Mouse (Mus musculus) cerebellum, postnatal 36 days (tissue): ENCODE data around the gene Ascl1.

Experiments
- DNase-seq, 2 experiments: peaks; one replicate each; pipeline ENCODE4 v3.0.0; 2021 to 2022; ENCODE audit warnings: mixed read lengths in 2 of 2

Gene Ascl1

DNA sequence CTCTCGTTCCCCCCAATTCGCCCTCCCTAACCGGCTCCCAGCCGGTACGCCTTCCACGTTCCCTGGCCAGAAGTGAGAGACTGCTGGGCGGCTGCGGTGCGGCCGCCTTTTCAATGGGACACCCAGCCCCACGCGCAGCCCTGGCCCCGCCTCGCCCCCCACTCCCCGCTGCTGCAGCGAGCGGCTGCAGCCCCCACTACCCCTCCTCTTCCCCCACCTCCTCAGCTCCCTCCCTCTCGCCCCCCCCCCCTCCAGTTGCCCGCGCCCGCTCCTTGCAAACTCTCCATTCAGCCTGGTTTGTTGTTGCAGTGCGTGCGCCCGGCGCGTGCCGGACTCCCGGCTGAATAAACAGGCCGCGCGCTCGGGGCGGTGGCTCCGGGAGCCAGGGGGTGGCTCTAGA, at the start of gene Ascl1:
TSS of gene Ascl1 (minus strand) at position 85 of the 400 bp plus-strand sequence.
- DNase-seq = no peak

DNA sequence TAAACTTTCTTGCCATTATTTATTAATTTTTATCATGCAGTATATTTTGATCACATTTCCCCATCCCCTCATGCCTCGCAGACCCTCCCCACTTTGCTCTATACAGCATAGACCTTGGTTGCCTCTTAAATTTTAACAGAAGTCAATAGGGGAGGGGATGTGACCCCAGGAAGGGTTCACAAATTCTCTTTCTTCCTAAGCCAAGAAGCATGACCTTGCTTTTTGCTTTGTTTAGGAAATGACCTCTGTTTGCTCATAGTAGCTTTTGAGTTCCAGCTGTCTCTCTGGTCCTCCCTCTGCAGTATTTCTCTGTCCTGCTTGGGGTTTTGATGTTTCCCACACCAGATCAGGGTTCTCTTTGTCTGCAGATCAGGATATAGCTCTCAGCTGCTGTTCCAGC, 40.7 kb upstream of the Ascl1 start:
- DNase-seq = no peak

DNA sequence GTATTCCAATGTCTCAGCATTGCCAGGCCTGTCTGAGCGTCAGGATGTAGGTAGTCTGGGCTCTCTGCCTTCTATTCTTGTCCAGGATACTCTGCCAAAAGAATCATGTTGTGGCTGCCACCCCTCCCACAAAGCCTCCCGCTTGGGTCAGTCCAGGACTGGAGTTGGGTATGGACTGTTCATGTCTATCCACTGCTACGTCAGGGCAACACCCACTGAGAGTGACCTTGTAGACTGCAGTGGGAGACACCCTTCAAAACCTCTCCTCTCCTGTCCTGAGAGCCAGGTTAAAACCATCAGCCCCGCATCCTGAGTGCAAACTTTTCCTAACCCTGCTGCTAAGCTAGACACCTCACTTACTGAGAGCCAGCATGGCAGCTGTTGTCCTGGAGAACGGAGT, 28.2 kb upstream of the Ascl1 start, which contains the start of gene Pah:
TSS of gene Pah (plus strand) at position 150 of the 400 bp plus-strand sequence.
- DNase-seq = no peak

DNA sequence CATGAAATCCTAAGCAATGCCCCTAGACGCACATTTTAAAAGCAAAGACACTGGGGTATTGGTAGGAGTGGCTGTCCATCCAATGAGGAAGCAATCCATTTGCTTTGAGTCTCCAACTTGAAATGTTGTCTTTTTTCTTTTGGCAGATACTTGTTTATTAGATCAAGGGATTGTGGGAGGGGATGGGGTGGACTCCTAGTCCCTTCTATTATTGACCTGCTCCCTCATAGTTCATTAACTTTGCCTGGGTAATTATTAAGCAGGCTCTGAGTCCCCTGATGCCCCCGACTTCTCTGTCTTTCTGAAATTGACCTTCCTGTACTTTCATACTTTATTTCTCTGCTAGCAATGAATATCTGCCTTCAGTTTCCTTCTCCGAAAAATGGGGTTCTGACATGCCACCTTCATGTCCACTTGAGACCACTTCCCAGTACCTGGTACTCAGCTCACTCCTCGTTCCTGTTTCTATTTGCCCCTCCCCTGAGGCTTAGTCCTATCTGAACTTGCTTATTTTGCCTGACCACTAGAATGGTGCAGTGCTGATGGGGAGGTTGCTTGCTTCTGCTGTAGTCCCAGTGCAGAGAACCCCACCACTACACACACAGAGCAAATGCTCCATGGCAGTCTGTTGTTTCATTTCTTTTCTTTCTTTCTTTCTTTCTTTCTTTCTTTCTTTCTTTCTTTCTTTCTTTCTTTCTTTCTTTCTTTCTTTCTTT, 27.1 kb upstream of the Ascl1 start:
- DNase-seq = no peak

DNA sequence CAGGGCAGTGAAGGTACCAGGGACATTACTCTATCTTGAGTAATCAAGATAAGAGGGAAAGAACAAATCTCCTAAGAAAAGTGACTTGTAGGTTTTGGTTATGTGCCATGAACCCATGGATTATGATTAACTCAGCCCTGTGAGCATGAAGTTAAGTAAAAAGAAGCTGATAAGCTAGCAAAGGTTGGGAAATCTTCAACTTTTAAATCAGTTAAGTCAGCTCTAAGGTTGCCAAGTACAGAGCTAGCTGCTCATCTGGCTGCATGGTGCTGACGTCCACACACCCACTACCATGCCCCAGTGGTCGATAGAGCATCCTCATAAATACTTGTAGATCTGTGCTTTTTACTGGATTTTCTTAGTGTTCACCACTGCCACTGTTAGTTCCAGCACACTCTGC, 25.1 kb upstream of the Ascl1 start:
- no peak for DNase-seq

DNA sequence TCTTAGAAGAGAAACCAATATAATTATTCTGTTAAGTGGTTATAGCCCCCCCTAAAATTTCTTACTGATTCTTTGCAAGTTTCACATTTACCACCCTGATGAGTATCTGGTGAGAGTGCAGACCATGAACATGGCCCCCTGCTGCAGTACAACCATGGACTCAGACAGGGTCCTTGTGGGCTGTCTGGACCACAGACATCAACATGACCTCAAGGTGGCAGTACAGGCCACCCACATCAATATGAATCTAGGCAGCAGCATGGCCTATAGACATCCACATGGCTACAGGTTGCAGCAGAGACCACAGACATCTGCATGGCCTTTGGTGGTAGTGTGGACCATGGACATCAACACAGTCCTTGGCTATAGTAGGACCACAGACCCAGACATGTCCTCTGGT, 19.6 kb upstream of the Ascl1 start:
- DNase-seq = no peak

DNA sequence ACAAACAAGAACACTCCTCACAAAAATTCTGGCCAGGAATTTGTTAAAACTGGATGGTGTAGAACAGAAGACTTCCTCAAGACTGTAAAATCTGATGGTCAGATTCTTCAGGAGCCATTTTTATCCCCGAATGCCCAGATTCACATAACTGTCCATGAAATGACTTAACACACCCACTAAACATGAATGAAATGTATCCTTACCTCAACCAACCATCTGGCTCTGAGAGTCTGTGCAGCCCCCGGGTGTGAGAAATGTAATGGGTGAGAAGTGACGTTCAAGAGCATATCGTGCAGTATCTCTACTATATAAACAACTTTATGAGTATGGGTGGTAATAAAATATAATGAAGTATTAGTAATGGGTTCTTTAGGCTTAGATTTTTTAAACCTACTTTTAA, 15.1 kb upstream of the Ascl1 start:
- no peak for DNase-seq

DNA sequence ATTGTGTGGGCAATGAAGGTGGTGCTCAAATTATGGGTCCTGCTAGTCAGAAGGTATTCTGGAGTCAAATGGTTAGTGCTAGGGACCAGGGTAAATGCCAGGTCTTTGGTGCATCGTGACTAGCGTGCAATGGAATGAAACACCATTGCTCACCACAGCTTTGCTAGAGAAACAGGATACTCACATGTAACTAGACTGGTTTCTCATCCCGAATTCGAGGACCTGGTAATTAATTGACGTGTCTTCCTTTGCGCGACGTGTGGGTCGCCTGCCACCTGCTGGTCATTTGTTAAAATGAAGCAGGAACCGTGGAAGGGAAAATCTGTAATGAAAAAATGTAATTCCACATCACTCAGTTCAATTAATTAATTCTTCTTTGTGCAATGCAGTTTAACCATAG, 10.5 kb upstream of the Ascl1 start:
- DNase-seq = peak; percentile 48 to 67

DNA sequence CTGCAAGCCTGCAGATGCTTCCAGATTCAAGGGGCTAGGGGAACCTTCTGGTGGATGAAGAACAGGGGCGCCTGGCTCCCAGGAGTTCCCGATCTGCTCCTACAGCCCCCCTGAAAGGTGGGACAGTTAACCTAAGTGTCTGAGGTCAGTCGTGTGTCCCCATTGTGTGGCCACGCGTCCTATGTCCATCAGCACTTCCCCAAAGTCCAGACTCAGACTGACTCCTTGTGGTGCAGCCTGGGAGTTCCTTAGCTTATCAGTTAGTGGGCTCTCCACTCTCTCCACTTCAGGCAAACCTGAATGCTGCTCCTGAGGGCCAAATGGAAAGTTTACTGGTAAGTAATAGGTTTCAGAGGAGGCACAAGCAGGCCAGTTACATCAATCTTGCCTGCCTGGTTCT, 8.8 kb upstream of the Ascl1 start:
- DNase-seq = no peak

DNA sequence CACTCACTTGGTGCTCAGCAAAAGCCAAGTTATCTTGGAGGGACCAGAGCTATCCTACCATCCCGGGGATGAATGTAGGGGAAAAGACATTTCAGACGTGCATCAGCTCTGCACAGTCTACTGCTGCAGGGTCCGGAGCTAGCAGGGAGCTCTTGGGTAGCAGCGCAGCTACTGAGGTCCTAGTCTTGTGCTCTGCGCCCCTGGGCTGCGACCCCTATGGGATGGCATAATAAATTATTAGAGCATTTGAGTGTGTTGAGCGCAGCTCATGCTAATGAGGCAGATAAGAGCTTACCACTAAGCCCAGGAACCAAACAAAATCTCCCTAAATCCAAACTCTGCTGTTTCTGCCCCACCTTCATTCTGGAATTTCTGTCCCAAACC, 8.2 kb upstream of the Ascl1 start:
- no peak for DNase-seq

DNA sequence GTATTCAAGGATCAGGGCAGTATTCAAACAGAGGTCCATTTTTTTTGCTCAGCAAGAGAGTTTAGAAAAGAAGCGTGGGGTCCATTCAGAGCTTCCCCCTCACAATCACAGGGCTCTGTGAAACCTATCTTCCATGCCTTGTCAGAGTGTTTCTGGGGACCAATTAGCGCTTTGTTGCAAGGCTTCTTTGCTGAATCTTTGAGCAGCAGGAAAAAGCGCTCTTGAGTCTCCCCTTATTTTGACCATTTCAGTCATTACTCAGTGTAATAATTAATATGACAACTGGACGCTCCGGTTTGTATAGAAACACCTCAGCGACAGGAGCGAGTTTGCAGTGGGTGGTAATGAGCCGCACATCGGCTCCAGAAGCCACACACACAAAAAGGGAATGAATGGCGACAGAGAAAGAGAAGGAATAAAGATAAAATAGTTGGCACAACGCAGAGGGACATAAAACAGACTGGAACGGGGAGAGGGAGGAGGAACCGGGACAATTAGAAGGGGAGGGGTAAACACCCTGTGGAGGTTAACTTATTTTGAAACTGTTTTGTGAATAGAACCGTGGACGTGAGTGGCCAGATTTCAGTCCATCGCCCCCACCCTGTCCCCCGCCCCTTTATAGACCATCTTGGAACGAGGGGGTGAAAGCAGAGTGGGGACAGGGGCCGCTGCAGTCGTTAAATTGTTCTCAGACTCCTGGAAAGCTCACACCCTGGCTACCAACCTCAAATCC, 7.6 kb upstream of the Ascl1 start:
- no peak for DNase-seq

DNA sequence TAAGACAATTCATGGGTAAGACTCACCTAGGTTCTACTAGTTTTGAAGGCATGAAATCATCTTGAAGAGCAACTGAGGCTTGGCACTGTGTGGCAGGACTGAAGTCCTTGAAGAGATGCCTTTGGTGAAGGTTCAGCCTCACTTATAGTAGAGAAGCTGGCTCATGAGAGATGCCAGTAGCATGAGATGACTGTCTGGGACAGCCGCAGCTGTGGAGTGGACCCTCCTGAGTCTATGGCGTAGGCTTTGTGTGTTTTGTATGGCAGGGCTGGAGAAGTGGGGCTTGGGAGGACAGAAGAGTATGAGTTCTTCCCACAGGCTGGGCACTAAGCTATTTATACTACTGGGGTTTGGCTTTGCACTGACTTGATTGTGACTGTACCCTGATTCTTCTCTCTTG, 3.6 kb upstream of the Ascl1 start:
- DNase-seq = no peak

DNA sequence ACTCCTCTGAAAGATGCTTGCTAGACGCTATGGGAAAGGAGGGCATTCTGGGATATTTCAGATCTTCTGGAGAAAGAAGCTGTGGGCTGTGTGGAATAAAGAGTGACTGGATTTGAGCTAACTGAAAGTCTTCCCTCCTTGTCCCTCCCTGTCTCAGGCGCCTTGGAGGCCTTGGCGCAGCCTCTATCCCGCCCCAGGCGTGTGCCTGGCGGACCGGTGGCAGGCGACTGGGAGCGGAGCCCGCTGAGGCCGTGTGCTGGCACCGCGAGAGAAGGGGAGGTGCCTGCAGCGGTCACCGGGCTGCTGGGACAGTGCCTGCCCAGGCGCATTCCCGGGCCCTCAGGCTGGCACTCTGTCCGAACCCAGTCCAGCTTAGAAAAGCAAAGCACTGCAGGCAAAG, 1.1 kb upstream of the Ascl1 start:
- peak in 1 of 2 experiments; percentile 21 for DNase-seq

DNA sequence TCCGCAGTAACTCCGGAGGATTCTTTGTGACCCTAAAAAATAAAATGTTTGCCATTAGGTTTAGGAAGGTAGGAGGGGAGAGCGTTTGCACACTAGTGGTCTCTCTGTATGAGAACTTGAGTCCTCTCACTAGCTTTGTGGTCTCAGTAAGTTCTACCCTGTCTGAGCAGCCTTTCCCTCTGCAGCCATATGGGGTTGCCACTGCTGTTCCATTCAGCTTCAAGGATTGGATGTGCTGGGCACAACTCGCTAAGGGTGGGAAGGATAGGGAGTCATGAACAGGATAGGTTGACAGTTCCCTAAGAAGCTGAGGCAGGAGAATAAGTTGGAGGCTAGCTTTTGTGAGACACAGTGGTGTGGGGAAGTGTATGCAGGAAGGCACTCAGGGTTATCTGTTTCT, 716 bp upstream of the Ascl1 start:
- no peak for DNase-seq

DNA sequence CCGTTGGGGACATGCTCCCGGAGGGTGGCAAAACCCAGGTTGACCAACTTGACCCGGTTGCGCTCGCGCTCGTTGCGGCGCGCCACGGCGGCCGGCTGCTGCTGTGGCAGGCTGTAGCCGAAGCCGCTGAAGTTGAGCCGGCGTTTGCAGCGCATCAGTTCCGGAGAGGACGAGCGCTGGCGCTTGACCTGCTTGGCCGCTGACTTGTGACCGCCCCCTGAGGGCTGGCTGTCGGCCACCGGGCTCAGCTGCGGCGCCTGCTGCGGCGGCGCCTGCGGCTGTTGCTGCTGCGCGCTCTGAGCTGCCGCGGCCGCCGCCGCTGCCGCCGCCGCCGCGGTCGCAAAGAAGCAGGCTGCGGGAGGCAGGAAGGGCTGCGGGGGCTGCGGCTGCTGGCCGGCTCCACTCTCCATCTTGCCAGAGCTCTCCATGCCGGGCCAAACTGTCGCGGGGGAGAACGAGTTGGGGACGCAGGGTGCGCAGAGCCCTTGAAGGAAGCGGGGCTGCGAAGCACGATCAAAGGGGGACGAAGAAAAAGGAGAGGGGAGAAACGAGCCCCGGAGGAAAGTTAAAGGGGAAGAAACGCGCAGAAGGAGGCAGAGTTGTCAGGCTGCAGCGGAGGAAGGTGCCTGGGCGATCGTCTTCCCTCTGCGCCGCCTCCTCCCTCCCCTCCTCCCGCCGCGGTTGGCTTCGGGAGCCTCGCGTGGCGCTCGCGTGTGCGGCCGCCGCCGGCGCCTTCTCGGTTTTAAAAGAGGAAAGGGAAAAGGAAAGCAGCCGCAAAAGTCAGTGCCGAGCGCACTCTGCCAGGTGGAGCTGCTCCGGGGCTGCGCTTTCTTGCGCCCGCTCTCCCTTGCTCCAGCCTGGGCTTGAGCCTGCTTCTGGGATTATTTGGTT, 554 bp downstream of the Ascl1 start:
- DNase-seq = peak; percentile 23 to 30

DNA sequence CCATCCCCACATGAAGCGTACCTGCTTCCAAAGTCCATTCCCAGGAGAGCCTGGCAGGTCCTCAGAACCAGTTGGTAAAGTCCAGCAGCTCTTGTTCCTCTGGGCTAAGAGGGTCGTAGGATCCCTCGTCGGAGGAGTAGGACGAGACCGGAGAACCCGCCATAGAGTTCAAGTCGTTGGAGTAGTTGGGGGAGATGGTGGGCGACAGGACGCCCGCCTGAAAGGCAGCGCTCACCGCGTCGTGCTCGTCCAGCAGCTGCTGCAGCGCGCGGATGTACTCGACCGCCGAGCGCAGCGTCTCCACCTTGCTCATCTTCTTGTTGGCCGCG, 1.2 kb downstream of the Ascl1 start:
- no peak for DNase-seq

DNA sequence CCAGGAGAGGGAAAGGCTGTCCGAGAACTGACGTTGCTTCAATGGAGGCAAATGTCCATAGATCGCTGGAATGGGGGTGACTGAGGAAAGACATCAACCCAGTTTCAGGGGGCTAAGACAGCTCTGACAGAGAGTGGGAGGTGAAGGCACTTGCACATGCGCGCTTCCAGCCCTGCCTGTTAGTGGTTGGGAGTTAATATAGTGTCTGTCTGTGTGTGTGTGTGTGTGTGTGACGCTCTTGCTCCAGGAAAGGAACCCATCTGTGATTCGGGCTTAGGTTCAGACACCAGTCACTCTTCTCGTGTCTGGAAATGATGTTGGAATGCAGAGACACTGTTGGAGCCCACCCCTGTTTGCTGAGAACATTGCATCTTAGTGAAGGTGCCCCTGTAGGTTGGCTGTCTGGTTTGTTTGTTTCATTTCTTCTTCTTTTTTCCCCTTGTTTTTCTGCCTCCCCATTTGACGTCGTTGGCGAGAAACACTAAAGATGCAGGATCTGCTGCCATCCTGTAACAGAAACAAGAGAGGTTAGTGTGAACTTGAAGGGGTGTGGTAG, 1.9 kb downstream of the Ascl1 start:
- no peak for DNase-seq

DNA sequence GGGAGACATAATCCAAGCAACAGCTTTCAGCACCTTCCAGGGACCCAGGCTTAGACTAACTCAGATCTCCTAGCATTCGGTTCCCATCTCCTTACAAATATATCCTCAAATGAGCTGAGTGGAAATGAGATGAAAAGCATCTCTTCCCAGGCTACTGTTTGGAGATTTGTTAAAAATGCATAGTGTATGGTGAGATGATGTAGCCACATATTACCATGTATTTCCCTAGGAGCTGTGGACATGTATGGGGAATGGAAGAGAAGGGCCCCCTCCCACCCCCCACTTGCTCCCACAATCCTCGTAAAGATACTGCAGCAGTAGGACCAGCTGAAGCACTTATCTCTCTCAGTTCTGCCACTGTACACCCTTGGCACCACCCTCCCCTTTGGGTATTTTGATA, 3.1 kb downstream of the Ascl1 start:
- no peak for DNase-seq

DNA sequence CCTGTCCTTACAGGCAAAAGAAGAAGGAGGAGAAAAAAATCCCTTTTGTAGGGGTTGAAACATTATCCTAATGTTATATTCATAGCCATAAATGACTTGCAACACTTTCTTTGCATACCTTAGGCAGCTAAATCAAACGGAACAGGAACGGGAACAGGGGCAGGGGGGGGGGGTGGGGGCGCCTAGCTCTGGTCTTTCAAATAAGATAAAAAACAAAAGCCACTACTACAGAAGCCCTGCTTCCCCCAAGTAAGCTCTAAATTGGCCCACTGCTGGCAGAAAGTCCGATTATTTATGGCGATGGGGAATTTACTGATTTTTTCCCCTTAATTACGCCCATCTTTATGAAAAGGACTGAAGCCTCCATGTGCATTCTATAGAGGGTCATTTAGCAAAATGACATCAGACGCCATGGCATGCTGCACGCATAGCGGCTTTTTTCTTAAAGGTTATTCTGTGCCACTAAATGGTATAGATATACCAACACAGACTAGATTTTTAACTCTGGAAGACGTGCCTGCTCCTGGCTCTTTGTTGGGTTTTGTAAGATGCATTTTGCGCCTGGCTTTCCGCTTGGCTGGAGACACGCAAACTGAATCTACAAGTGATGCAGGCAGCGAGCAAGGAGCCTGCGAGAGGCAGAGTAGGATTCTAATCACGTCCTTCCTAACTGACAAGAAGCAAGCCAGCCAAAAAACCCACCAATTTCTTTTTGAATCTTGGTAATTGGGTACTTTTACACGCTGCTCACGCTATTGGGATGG, 4.0 kb downstream of the Ascl1 start:
- no peak for DNase-seq

DNA sequence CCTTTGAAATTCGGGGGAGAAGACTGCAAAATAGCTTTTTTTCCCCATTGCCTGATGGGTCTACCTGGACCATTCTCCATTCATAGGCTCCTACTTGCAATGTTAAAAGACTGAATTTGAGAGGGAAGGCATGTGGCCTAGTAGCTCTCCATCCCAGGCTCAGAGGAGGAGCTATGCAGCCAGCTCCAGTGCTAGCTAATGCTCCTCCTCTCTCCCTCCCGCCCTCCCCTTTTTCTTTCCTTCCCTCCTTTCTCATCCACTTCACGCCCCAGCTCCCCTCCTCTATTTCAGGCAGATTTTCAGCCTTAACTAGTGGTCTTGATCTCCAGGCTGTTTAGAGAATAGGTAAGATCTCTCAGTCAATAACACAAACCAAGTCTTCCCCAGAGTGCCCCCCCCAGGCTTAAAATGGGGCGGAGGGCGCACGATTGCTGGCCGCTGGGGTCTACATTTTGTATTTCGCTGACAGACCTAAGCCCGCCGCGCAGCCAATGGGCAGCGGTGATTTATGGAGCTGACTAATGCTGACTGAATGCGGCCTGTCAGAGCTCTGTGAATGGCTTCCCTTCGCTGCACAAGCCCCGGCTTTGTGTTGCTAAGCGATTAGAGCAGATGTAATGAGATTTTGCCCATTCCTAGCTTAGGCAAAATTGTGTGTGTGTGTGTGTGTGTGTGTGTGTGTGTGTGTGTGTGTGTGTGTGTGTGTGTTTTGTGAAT, 4.9 kb downstream of the Ascl1 start:
- DNase-seq = no peak

DNA sequence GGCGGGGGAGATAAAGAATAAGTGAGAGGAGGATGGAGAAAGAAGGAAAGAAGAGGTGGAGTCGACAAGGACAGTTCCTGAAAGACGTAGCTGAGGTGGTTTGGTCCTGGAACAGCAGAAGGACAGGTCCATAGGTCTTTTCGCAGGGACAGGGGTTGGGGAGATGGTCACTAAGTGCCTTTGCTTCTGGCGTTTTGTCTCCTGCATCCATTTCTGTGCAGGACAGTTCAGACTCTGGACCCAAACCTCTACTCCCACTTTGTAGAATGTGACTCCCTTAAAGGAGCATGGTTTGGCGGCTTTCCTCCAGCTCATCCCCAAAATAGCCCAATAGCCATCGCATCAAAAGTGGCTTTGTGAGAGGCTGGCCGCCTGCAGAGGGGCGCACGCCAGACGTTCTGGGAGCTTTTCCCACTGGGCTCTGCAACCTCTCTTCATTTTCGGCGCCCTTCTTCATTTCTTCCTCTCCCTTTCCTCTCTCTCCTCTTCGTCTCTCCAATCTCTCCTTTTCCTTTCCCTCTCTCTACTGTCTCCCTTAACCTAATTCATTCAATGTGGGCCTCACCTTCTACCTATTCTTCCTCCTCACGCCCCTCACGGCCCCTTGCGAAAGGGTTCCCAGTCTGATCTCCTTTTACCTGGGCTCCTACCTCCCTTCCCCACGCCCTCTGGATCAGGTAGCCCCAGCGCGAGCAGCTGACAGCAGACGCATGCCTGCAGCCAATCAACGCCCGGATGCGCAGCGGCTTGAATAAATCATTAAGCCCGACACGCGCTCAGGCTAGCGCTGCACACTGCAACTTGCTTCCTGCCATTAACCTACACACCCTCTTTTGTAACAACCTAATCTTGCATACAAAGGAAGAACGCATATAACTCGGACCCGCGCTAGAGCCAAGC, 7.5 kb downstream of the Ascl1 start:
- DNase-seq = peak in 1 of 2 experiments; percentile 17
